Mouse (Mus musculus): Measurements from ENCODE around the gene Fancm. TPM values are rescaled to one million over a fixed set of nuclear protein-coding genes. Genes with fewer than 3 reads are reported as not detected.

Fancm gene
- polyA plus RNA-seq (2012; fragmentation: generic; extraction: Trizol): under 1 TPM; 0.14 to 0.71 TPM

DNA sequence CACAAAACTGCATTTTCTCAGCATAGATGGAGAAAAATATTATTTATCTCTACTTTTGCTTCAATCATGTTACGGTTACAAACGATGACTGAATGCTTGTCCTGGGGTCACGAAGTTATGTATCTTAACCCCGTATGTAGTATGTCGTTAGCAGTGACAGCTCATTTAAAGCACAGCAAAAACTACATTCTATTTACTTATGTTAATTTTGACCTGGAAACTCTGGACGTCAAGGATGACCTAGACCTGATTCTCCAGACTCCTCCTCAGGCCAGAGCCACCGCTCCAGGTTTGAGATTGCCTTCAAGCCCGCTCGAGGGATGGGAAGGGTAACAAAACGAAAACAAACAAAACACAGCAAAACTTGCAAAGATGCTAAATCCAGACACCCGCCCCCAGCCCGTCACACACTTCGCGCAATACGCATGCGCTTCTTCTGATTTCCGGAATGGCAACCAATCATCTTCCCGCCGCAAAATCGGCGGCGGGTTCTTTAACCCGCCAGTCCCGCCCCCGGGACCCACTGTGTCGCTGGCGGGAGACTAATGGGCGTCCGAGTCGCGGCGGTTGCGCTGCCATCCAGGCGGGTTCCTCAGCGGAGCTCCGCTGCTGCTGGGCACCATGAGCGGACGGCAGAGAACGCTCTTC lies at the start of gene Fancm:
Gene Fancm, plus strand, starts transcription at position 519 of the 648 bp plus-strand sequence.

DNA sequence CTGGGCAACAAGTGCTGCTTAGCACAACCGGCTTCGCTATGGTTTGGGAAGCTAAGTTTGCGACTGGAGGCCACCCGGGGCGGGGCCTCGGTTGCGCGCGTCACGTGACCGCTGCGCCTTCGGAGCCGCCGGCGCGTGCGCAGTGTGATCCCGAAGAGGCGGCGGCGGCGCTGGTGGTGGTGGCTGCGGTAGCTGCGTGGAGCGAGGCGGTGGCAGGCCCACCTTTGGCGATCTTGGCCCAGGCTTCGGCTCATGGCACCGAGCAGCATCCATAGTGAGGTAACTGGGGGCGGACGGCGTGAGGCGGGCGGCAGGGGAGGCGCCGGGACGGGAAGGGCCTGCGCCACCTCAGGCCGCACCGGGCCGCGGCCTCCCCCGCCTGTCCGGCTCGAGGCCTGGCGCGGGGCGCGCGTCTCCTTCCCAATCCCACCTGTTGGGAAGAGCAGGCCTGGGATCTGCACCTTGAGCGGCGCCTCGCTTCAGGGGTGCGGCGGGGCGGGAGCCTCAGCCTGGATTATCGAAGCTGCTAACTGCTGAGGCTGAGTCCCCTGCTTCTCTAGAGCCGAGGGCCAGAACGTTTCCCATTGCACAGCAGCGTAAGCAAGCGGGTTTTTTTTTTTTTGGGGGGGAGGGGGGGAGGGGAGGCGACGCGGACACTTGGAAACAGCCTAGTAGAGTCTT lies 39.1 kb upstream of the Fancm start, which contains the start of gene Prpf39:
Gene Prpf39, plus strand, starts transcription at position 144 of the 681 bp plus-strand sequence.

DNA sequence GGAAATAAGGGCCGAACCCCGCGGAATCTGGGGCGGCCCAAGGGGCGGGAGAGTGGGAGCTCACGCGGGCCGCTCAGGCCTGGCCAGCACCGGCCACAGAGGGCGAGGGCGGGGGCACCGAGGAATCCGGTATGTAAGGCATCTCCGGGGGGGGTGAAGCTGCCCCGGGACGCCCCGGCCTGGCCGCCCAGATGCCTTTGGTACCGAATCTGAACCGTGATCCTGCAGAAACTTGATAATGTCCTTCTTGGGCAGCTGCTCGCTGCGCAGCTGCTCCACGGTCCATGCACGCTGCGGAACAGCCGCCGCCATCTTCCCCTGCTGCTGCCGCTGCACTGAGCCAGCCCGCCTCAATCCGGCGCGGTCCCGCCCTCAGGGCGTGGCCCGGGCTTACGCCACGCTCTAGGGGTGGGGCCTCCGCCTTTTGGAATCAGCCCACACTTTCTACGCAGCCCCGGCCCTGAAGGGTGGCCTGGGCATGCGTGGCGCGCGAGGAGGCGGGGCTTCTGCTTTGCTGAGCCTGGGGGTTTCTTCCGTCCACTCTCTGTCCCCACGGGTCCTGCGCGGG lies 1.7 kb upstream of the Fancm start, which contains the start of gene Fkbp3:
Gene Fkbp3, minus strand, starts transcription at position 397 of the 568 bp plus-strand sequence.

DNA sequence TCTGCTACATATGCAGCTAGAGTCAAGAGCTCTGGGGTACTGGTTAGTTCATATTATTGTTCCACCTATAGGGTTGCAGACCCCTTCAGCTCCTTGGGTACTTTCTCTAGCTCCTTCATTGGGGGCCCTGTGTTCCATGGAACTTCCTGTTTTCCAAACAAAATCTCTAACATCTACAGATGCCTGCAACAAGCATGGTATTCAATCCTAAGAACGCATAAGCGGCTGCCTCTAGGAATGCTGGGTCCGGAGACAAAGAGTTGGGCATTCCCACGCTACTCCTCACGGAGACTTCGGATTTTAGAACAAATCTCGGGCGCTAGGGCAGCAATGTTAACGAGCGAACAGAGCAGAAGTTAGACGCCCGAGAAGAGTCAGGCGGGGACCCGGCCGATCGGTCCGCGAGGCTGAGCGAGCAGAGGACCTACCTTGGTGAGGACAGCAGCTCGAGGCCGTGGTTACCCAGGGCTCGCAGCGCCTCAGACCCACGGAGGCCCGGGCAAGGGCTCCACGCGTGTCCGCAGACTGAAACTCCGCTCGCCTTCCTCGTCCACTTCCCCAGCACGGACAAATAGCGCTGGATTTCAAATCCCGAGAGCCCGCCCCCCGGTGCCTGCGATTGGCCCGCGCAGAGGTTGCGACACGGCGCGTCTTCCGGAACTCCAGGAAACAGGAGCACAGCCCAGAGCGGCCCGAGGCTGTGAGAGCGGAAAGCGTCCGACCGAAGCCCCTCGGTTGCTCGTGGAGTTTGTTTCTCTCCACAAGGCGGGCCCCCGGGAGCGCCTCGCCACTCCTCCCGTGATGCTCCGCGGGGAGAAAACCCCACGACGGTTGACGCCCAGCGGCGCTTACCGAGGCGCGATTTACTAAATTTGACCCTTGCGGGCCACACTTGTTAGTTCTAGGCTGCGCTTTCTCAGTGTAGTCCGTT lies 96.9 kb downstream of the Fancm start, which contains the start of gene Mis18bp1:
Gene Mis18bp1, minus strand, starts transcription at position 584 of the 931 bp plus-strand sequence.

Other genes with a start within 250 kb of the Fancm start
- gene Gm527, start 157.7 kb upstream of the Fancm start, polyA plus RNA-seq (2012; fragmentation: generic; extraction: Trizol): 1 to 10 TPM in 1 of 2 experiments, under 1 TPM in 1; 0.73 to 1.8 TPM
- gene Klhl28, start 110.1 kb upstream of the Fancm start, polyA plus RNA-seq (2012; fragmentation: generic; extraction: Trizol): under 1 TPM; 0.05 to 0.60 TPM
- gene Togaram1, start 109.8 kb upstream of the Fancm start, polyA plus RNA-seq (2012; fragmentation: generic; extraction: Trizol): 1 to 10 TPM in 1 of 2 experiments, under 1 TPM in 1; 0.34 to 2.1 TPM
- 1 to 10 TPM in 1 of 2 experiments, under 1 TPM in 1; 0.21 to 2.5 TPM for gene Prpf39, start 39.3 kb upstream of the Fancm start, polyA plus RNA-seq (2012; fragmentation: generic; extraction: Trizol)
- gene Fkbp3, start 1.6 kb upstream of the Fancm start, polyA plus RNA-seq (2012; fragmentation: generic; extraction: Trizol): 10 to 100 TPM in 1 of 2 experiments, 1 to 10 TPM in 1; 4.4 to 42.1 TPM
- gene Mis18bp1, start 97.0 kb downstream of the Fancm start, polyA plus RNA-seq (2012; fragmentation: generic; extraction: Trizol): 1 to 10 TPM in 1 of 2 experiments, under 1 TPM in 1; 0.19 to 1.5 TPM
- not detected for gene Wdr20rt, start 149.9 kb downstream of the Fancm start, polyA plus RNA-seq (2012; fragmentation: generic; extraction: Trizol)